Mouse (Mus musculus): Measurements from ENCODE around the gene Hus1b.

- TF ChIP-seq CTCF (IDR thresholded peaks at IDR 0.05; ENCODE audit: low read depth), result no peak
- no peak for TF ChIP-seq EP300 (IDR thresholded peaks at IDR 0.05; ENCODE audit: low read depth)
These were observed 430 bp downstream of the Hus1b start for GRCm38 (mm10) chr13:30947129-30947528.

Measured in liver, postnatal 0 days (tissue).